Mouse (Mus musculus) heart, adult 18-20 months (tissue): ENCODE data around the gene Ly6g5c. TPM values are rescaled to one million over a fixed set of nuclear protein-coding genes. Genes with fewer than 3 reads are reported as not detected.

Experiments used
- DNase-seq, 2 experiments: peaks; one replicate each; pipeline ENCODE4 v3.0.0; 2021 to 2022; ENCODE audit warnings: mixed read lengths in 1 of 2
- total RNA-seq, 2 experiments: library from RNA; stranded (reverse); gene quantifications; 2 replicates each; pipeline ENCODE4 v1.2.3; 2021

The Ly6g5c gene
- total RNA-seq, 2 experiments from 2014 or later, result not detected

DNA sequence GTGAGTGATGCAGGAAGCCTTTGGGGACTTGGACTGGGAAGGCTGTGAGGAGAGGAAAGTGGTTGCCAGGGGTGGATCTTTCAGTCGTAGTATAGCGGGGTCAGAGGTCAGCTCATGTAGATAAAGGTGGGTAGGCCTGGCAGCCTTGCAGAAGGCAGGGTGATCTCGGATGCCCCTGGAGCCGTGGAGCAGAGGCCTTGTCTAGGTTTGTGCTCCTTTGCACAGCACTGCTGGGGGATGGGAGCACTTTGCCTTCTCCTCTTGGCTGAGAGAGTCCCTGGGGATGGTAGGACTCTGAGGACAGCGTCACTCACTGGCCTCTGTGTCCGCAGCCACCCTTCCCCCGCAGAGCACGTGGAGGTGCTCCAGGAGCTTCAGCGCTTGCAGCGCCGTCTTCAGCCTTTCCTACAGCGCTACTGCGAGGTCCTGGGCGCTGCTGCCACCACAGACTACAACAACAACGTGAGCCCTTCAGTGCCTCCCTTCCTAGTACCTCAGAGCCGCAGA, 32.5 kb downstream of the Ly6g5c start:
- no peak for DNase-seq

DNA sequence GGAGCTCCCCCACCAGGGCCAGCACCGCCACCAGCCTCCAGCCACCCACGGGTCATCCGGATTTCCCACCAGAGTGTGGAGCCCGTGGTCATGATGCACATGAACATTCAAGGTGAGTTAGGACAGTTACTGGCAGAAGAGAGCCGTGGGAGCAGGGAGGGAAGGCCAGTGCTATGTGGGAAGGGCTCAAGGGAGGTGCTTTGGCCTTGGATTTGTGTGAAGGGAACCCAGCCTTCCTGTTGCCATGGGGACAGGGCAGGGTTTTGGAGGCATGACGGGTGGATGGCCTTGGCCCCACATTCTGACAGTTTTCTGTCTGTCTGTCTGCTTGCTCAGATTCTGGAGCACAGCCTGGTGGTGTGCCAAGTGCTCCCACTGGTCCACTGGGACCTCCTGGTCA, 33.9 kb downstream of the Ly6g5c start:
- no peak for DNase-seq

DNA sequence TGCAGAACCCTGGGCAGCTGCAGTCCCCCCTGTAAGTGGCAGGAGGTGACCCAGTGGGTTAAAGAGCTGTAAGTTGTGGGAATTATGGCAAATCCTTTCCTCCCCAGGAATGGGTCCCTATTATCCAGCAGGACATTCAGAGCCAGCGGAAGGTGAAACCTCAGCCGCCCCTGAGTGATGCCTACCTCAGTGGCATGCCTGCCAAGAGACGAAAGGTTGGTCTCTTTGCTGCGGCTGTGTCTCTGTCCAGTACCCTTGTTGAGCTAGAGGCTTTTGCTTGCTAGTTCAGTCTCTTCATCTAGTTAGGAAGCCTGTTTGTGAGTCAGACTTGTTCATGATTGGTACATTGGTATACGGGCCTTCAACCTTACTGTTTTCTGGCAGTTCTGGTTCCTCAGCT, 38.1 kb downstream of the Ly6g5c start:
- DNase-seq, result no peak

DNA sequence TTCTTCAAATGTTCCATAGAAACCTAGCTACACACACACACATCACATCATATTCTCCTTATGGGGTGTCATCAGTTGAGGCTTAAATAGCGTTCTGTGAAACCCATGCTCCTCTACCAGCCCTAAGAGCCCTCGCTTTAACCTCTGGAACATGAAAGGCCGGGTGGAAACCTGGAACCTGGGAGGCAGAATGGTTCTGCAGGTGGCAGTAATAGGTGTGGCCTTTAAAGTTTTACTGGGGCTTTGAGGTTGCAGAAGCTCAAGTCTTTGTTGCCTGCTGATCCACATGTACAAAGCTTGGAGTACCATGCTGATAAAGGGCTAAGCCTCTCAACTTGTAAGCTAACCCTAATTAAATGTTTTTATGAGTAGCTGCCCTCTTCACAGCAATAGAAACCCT, 39.3 kb downstream of the Ly6g5c start:
- DNase-seq, result no peak

DNA sequence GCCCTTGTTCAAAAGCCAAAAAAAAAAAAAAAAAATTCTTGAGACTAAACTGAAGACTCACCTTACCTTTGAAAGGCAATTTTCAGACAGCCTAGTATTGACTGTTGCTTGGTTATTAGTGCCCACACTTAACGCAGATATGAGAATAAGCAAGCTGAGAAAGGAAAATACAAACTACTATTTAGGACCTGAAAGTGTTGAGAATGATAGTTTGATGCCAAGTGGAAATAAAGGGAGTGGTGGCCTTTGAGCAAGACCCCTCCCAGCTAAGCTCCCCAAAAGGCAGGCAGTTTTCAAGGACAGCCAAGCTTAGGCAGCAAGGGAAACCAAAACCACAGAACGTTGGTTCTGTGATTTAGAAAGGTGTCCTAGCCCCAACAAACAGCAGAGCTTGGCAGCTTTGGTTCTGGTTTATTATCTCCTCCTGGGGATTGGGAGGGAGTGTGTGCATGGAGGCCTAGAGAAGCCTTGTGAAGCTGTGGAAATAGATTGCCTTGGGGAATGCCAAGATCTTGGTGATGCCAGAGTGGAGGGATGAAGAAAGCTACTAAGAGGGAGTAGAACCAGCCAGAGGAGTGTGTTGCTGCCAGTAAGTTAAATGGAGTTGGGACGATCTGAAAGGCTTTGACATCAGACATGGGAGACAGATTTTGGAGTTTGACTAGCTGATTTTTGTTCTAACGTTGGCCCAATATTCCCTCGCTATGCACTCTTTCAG, 40.0 kb downstream of the Ly6g5c start:
- DNase-seq, result no peak

GRCm38 (mm10) chr17:35152121-35152520, 44.0 kb downstream of the Ly6g5c start:
- no peak for DNase-seq

GRCm38 (mm10) chr17:35153077-35153476, 45.0 kb downstream of the Ly6g5c start:
- no peak for DNase-seq

GRCm38 (mm10) chr17:35153931-35154330, 45.9 kb downstream of the Ly6g5c start:
- DNase-seq, result no peak

GRCm38 (mm10) chr17:35154616-35155015, 46.5 kb downstream of the Ly6g5c start:
- no peak for DNase-seq

DNA sequence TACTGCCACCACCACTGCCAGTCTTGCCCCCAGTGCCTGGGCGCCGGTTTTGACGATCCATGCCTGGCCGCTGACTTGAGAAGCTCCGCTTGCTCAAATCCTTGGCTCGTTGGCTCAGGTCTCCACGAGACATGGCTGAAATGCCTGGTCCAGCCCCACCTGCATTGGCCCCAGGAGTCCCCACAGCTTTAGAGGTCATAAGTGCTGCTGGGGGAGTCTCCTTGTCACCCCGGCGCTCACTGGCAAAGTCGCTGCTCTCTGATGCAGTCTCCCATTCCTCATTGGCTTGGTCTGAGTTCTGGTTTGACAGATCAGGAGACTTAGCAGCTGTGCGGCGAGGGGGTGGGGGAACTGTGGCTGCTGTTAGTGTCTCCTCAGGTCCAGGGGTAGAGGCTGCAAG, 47.4 kb downstream of the Ly6g5c start:
- no peak for DNase-seq

- no peak for DNase-seq
These were observed 48.6 kb downstream of the Ly6g5c start for GRCm38 (mm10) chr17:35156461-35157200.

DNA sequence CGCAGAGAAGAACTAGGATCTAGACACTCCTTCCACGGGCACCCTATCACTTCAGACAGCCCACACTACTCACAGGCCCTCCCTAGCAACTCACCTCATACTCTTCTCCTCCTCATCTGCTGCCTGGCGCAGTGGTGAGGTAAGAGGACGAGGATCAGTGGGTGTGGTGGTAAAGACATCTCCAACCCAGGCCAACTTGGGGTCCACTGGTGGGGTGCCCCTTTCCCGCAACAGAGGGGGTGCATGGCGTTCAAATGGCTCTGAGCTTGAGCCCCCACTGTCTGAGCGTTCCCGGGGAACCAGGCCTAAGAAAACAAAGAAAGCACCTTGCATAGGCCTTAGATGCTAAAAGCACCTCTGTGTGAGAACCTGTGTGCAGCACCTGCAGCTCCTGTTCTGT, 49.2 kb downstream of the Ly6g5c start:
- DNase-seq, result no peak

DNA sequence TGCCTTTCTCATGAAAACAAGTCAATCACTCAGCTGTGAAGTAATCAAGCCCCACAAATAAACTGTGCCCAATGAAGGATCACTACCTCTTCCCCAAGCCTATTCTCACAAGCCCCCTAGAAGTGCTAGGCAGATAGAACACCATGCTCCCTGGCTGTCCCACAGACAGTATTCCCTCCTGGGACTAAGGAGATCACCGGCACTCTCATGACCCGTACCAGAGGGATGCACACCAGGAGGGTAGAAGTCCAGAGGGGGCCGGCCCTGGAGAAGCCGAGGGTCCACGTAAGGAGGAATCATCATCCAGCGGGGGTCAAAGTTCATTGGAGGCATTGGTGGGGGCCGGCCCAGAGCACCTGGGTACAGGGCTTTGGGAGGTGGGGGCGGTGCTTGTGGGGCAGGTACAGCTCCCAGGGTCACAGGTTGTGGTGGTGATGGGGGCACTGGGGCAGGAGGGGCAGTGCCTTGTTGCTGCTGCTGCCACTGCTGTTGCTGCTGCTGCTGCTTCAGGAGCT, 49.6 kb downstream of the Ly6g5c start:
- no peak for DNase-seq

DNA sequence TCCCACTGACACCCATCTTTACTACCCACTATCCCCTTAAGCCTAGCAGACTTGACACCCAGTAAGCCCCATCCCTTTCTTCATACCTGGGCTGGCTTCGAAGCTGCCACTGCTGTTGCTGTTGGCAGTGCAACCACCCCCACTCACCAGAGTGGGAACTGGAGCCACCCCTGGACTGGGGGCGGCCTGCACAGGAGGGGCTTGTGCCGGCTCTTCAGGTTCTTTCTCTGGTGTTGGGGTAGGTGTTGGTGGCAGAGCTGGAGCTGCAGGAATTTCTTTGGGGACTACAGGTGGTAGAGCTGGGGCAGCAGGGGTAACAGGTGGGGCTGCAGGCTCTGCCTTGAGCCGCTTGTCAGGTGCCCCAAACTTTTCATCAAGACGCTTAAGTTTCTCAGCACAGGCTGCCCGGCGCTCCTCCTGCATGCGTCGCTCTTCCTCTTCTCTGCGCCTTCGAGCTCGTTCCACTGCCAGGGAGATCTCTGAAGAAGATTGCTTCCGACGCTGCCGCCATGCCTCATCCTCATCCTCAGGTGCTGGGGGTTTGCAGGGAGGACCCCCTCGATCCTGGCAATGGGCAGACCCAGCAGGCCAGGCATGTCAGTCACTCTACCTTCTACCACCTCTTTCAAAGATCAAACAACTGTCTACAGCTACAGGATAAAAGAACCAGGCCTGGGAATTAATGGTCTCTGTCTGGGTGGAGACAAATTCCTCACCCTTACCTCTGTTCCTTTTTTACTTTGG, 50.9 kb downstream of the Ly6g5c start:
- DNase-seq, result no peak

GRCm38 (mm10) chr17:35159638-35160037, 51.6 kb downstream of the Ly6g5c start:
- no peak for DNase-seq

GRCm38 (mm10) chr17:35161421-35161820, 53.3 kb downstream of the Ly6g5c start:
- no peak for DNase-seq

Other genes starting within 250 kb of the Ly6g5c start
- 10 to 100 TPM in 1 of 2 experiments, 1 to 10 TPM in 1; 3.3 to 13.7 TPM for gene Cfb, start 245.8 kb upstream of the Ly6g5c start, total RNA-seq
- gene Zbtb12, start 228.8 kb upstream of the Ly6g5c start, total RNA-seq, result 1 to 10 TPM; 7.4 to 7.7 TPM
- not detected for gene Gm20547, start 226.2 kb upstream of the Ly6g5c start, total RNA-seq
- 1 to 10 TPM; 2.8 to 4.1 TPM for gene C2, start 210.0 kb upstream of the Ly6g5c start, total RNA-seq
- 10 to 100 TPM; 38.1 to 42.7 TPM for gene Ehmt2, start 209.8 kb upstream of the Ly6g5c start, total RNA-seq
- under 1 TPM in 1 of 2 experiments, not detected in 1; 0.62 TPM for gene Slc44a4, start 193.8 kb upstream of the Ly6g5c start, total RNA-seq
- 10 to 100 TPM; 14.6 to 15.9 TPM for gene Neu1, start 177.0 kb upstream of the Ly6g5c start, total RNA-seq
- 10 to 100 TPM; 15.5 to 68.2 TPM for gene Hspa1b, start 149.0 kb upstream of the Ly6g5c start, total RNA-seq
- not detected for gene Gm20481, start 138.4 kb upstream of the Ly6g5c start, total RNA-seq
- 10 to 100 TPM; 17.5 to 41.5 TPM for gene Hspa1a, start 136.1 kb upstream of the Ly6g5c start, total RNA-seq
- 10 to 100 TPM in 1 of 2 experiments, 1 to 10 TPM in 1; 9.8 to 10.8 TPM for gene Hspa1l, start 135.6 kb upstream of the Ly6g5c start, total RNA-seq
- gene Lsm2, start 126.4 kb upstream of the Ly6g5c start, total RNA-seq, result 10 to 100 TPM; 16.3 to 18.0 TPM
- 10 to 100 TPM; 32.4 to 35.1 TPM for gene Vars, start 107.3 kb upstream of the Ly6g5c start, total RNA-seq
- gene Vwa7, start 91.7 kb upstream of the Ly6g5c start, total RNA-seq, result 10 to 100 TPM; 13.1 to 14.1 TPM
- not detected for gene Sapcd1, start 80.3 kb upstream of the Ly6g5c start, total RNA-seq
- gene Msh5, start 61.5 kb upstream of the Ly6g5c start, total RNA-seq, result not detected
- 10 to 100 TPM; 30.4 to 32.4 TPM for gene Clic1, start 58.3 kb upstream of the Ly6g5c start, total RNA-seq
- gene Ddah2, start 49.2 kb upstream of the Ly6g5c start, total RNA-seq, result 10 to 100 TPM; 14.0 to 19.8 TPM
- gene Ly6g6c, start 42.9 kb upstream of the Ly6g5c start, total RNA-seq, result not detected
- under 1 TPM; 0.31 to 0.87 TPM for gene Mpig6b, start 42.1 kb upstream of the Ly6g5c start, total RNA-seq
- not detected for gene Ly6g6e, start 31.4 kb upstream of the Ly6g5c start, total RNA-seq
- gene Ly6g6d, start 30.2 kb upstream of the Ly6g5c start, total RNA-seq, result under 1 TPM in 1 of 2 experiments, not detected in 1; 0.57 TPM
- not detected for gene Ly6g6f, start 22.7 kb upstream of the Ly6g5c start, total RNA-seq
- gene Abhd16a, start 19.0 kb upstream of the Ly6g5c start, total RNA-seq, result 10 to 100 TPM; 55.1 to 59.5 TPM
- not detected for gene Ly6g5b, start 7.1 kb downstream of the Ly6g5c start, total RNA-seq
- gene Gpank1, start 13.2 kb downstream of the Ly6g5c start, total RNA-seq, result 10 to 100 TPM in 1 of 2 experiments, 1 to 10 TPM in 1; 7.3 to 10.5 TPM
- gene Csnk2b, start 13.8 kb downstream of the Ly6g5c start, total RNA-seq, result 100 to 1,000 TPM; 149 to 150 TPM
- gene D17H6S53E, start 18.1 kb downstream of the Ly6g5c start, total RNA-seq, result 10 to 100 TPM; 25.3 to 28.5 TPM
- not detected for gene Apom, start 23.8 kb downstream of the Ly6g5c start, total RNA-seq
- 100 to 1,000 TPM; 242 to 244 TPM for gene Bag6, start 26.9 kb downstream of the Ly6g5c start, total RNA-seq
- 100 to 1,000 TPM; 125 to 144 TPM for gene Prrc2a, start 56.6 kb downstream of the Ly6g5c start, total RNA-seq
- 1 to 10 TPM; 3.7 to 4.8 TPM for gene Aif1, start 67.8 kb downstream of the Ly6g5c start, total RNA-seq
- 1 to 10 TPM; 2.0 to 3.3 TPM for gene Lst1, start 80.2 kb downstream of the Ly6g5c start, total RNA-seq
- gene Ltb, start 86.2 kb downstream of the Ly6g5c start, total RNA-seq, result 10 to 100 TPM in 1 of 2 experiments, 1 to 10 TPM in 1; 1.5 to 12.1 TPM
- gene Tnf, start 93.7 kb downstream of the Ly6g5c start, total RNA-seq, result under 1 TPM; 0.25 to 0.28 TPM
- gene Lta, start 97.1 kb downstream of the Ly6g5c start, total RNA-seq, result 1 to 10 TPM in 1 of 2 experiments, not detected in 1; 1.0 TPM
- gene Gm16181, start 112.6 kb downstream of the Ly6g5c start, total RNA-seq, result not detected
- gene Atp6v1g2, start 125.4 kb downstream of the Ly6g5c start, total RNA-seq, result 1 to 10 TPM; 2.1 to 2.3 TPM
- 1 to 10 TPM; 8.2 to 8.3 TPM for gene Nfkbil1, start 127.5 kb downstream of the Ly6g5c start, total RNA-seq
- gene Ddx39b, start 133.5 kb downstream of the Ly6g5c start, total RNA-seq, result 10 to 100 TPM; 77.3 to 83.1 TPM
- 100 to 1,000 TPM; 164 to 263 TPM for gene H2-D1, start 154.5 kb downstream of the Ly6g5c start, total RNA-seq
- 1 to 10 TPM; 2.6 to 3.9 TPM for gene H2-Q1, start 212.1 kb downstream of the Ly6g5c start, total RNA-seq
- 1 to 10 TPM; 1.7 TPM for gene H2-Q2, start 234.0 kb downstream of the Ly6g5c start, total RNA-seq